Mouse (Mus musculus) MEL (cell line): ENCODE data around the gene 4930404H24Rik. TPM values are rescaled to one million over a fixed set of nuclear protein-coding genes. Genes with fewer than 3 reads are reported as not detected.

Experiments
- DNase-seq: peaks from one replicate; pipeline ENCODE4 v3.0.0; 2011; ENCODE audit warnings: low read depth, low spot score
- H3K27ac ChIP-seq: 2 replicates; pipeline ENCODE4 v1.5.1; 2012; ENCODE audit warnings: low read depth, mild to moderate bottlenecking, control low read depth, low read length, moderate library complexity; ENCODE audit not compliant: control insufficient read depth
- H3K27me3 ChIP-seq, 2 experiments: fragments of 150-350 bp in 1 of 2; sonication (generic) in 1 of 2; 2 replicates each; pipeline ENCODE4 v1.6.1; 2012; ENCODE audit warnings: low read length in 2 of 2, mild to moderate bottlenecking in 2 of 2, improper control_type of control experiment in 1 of 2, moderate library complexity in 1 of 2; ENCODE audit not compliant: insufficient read depth in 2 of 2, control insufficient read depth in 1 of 2
- H3K36me3 ChIP-seq, 2 experiments: 2 replicates each; pipeline ENCODE4 v1.6.1; 2012 to 2014; ENCODE audit warnings: low read length in 2 of 2, improper control_type of control experiment in 1 of 2, inconsistent platforms in 1 of 2, mild to moderate bottlenecking in 1 of 2; ENCODE audit not compliant: insufficient read depth in 2 of 2, control insufficient read depth in 1 of 2
- H3K4me1 ChIP-seq, 2 experiments: fragments of 150-350 bp in 1 of 2; sonication (generic) in 1 of 2; 2 replicates each; pipeline ENCODE4 v1.6.1; 2012; ENCODE audit warnings: low read length in 2 of 2, improper control_type of control experiment in 1 of 2, mild to moderate bottlenecking in 1 of 2; ENCODE audit not compliant: insufficient read depth in 2 of 2, control insufficient read depth in 1 of 2
- H3K4me3 ChIP-seq, 2 experiments: fragments of 150-350 bp in 1 of 2; sonication (generic) in 1 of 2; 2 replicates each; pipeline ENCODE4 v1.5.1; 2012; ENCODE audit warnings: low read depth in 2 of 2, low read length in 2 of 2, mild to moderate bottlenecking in 2 of 2, moderate library complexity in 2 of 2, control low read depth in 1 of 2, improper control_type of control experiment in 1 of 2; ENCODE audit not compliant: control insufficient read depth in 1 of 2, insufficient read depth in 1 of 2
- H3K79me2 ChIP-seq: 2 replicates; pipeline ENCODE4 v1.6.1; 2012; ENCODE audit warnings: mild to moderate bottlenecking, low read length, moderate library complexity; ENCODE audit not compliant: control insufficient read depth, poor library complexity, insufficient read depth
- H3K9ac ChIP-seq: 2 replicates; pipeline ENCODE4 v1.6.1; 2012; ENCODE audit warnings: low read depth, mild to moderate bottlenecking, control low read depth, low read length, moderate library complexity; ENCODE audit not compliant: control insufficient read depth, poor library complexity, severe bottlenecking
- H3K9me3 ChIP-seq: fragments of 150-350 bp; sonication (generic); replicated peaks from 2 replicates; pipeline ENCODE4 v1.6.1; 2012; ENCODE audit warnings: mild to moderate bottlenecking, low read length, improper control_type of control experiment, moderate library complexity; ENCODE audit not compliant: insufficient read depth
- BHLHE40 ChIP-seq: IDR thresholded peaks from 2 replicates; pipeline ENCODE4 v1.6.1; 2012; ENCODE audit warnings: low read depth, mild to moderate bottlenecking, inconsistent platforms, low read length, improper control_type of control experiment, borderline replicate concordance
- CHD1 ChIP-seq: IDR thresholded peaks from 2 replicates; pipeline ENCODE4 v1.6.1; 2012; ENCODE audit warnings: low read depth, mild to moderate bottlenecking, inconsistent platforms, low read length, improper control_type of control experiment
- CHD2 ChIP-seq: IDR thresholded peaks from 2 replicates; pipeline ENCODE4 v1.6.1; 2011; ENCODE audit warnings: low read length, improper control_type of control experiment
- CTCF ChIP-seq, 3 experiments: IDR thresholded peaks in 2 of 3; conservative IDR thresholded peaks in 1 of 3; 2 replicates each; pipeline ENCODE4 v1.5.1; 2011 to 2012; ENCODE audit warnings: low read length in 3 of 3, low read depth in 2 of 3, mild to moderate bottlenecking in 2 of 3, improper control_type of control experiment in 1 of 3, inconsistent platforms in 1 of 3, mixed read lengths in 1 of 3, moderate library complexity in 1 of 3; ENCODE audit not compliant: control insufficient read depth in 1 of 3, insufficient read depth in 1 of 3, poor library complexity in 1 of 3, severe bottlenecking in 1 of 3
- E2F4 ChIP-seq: IDR thresholded peaks from 2 replicates; pipeline ENCODE4 v1.6.1; 2011; ENCODE audit warnings: low read depth, low read length, improper control_type of control experiment, borderline replicate concordance
- ETS1 ChIP-seq: IDR thresholded peaks from 2 replicates; pipeline ENCODE4 v1.6.1; 2012; ENCODE audit warnings: low read depth, mild to moderate bottlenecking, inconsistent platforms, low read length, improper control_type of control experiment, moderate library complexity
- HCFC1 ChIP-seq: IDR thresholded peaks from 2 replicates; pipeline ENCODE4 v1.6.1; 2012; ENCODE audit warnings: low read depth, mild to moderate bottlenecking, inconsistent platforms, low read length, improper control_type of control experiment, moderate library complexity
- JUND ChIP-seq: IDR thresholded peaks from 2 replicates; pipeline ENCODE4 v1.6.1; 2011; ENCODE audit warnings: low read depth, mild to moderate bottlenecking, improper control_type of control experiment, low read length
- KAT2A ChIP-seq: conservative IDR thresholded peaks from 2 replicates; pipeline ENCODE4 v1.6.1; 2012; ENCODE audit warnings: low read depth, low read length, improper control_type of control experiment, inconsistent platforms
- MAX ChIP-seq: IDR thresholded peaks from 2 replicates; pipeline ENCODE4 v1.6.1; 2011; ENCODE audit warnings: low read length, improper control_type of control experiment
- MYC ChIP-seq: IDR thresholded peaks from 2 replicates; pipeline ENCODE4 v1.6.1; 2011; ENCODE audit warnings: low read depth, mild to moderate bottlenecking, low read length, improper control_type of control experiment, moderate library complexity
- RAD21 ChIP-seq: IDR thresholded peaks from 2 replicates; pipeline ENCODE4 v1.6.1; 2011; ENCODE audit warnings: mild to moderate bottlenecking, low read depth, low read length, improper control_type of control experiment
- SIN3A ChIP-seq: IDR thresholded peaks from 2 replicates; pipeline ENCODE4 v1.6.1; 2012; ENCODE audit warnings: low read length, improper control_type of control experiment, inconsistent platforms
- TAL1 ChIP-seq: IDR thresholded peaks from 2 replicates; pipeline ENCODE4 v1.6.1; 2012; ENCODE audit warnings: mild to moderate bottlenecking, inconsistent platforms, low read length, moderate library complexity, mixed read lengths
- UBTF ChIP-seq: IDR thresholded peaks from 2 replicates; pipeline ENCODE4 v1.6.1; 2012; ENCODE audit warnings: low read depth, mild to moderate bottlenecking, inconsistent platforms, low read length, improper control_type of control experiment, moderate library complexity, borderline replicate concordance; ENCODE audit not compliant: insufficient read depth
- USF2 ChIP-seq, 2 experiments: IDR thresholded peaks; 2 replicates each; pipeline ENCODE4 v1.6.1; 2011 to 2012; ENCODE audit warnings: improper control_type of control experiment in 2 of 2, low read length in 2 of 2, borderline replicate concordance in 1 of 2, inconsistent platforms in 1 of 2, low read depth in 1 of 2, mild to moderate bottlenecking in 1 of 2; ENCODE audit not compliant: insufficient read depth in 1 of 2
- ZC3H11A ChIP-seq: IDR thresholded peaks from 2 replicates; pipeline ENCODE4 v1.6.1; 2012; ENCODE audit warnings: low read depth, mild to moderate bottlenecking, inconsistent platforms, low read length, improper control_type of control experiment
- ZMIZ1 ChIP-seq: IDR thresholded peaks from 2 replicates; pipeline ENCODE4 v1.6.1; 2012; ENCODE audit warnings: low read depth, mild to moderate bottlenecking, inconsistent platforms, low read length, improper control_type of control experiment, moderate library complexity
- polyA plus RNA-seq, 2 experiments: library from polyadenylated mRNA; stranded (reverse) in 1 of 2; unstranded in 1 of 2; fragments of >175 nt in 1 of 2; fragments of >200 nt in 1 of 2; gene quantifications; 2 replicates each; pipeline versions ENCODE4 v1.2.1 to v1.2.4; 2012; ENCODE audit warnings: low replicate concordance in 2 of 2, low read depth in 1 of 2; ENCODE audit not compliant: insufficient read length in 2 of 2, insufficient read depth in 1 of 2, missing spikeins in 1 of 2
- total RNA-seq: library from RNA; depleted of rRNA; stranded (reverse); fragments of 300-350 nt; gene quantifications from 2 replicates; pipeline ENCODE4 v1.2.3, GENCODE M21; 2012

Gene 4930404H24Rik
- total and polyA plus RNA-seq, 3 experiments: 0.24 TPM; not detected in 2

DNA sequence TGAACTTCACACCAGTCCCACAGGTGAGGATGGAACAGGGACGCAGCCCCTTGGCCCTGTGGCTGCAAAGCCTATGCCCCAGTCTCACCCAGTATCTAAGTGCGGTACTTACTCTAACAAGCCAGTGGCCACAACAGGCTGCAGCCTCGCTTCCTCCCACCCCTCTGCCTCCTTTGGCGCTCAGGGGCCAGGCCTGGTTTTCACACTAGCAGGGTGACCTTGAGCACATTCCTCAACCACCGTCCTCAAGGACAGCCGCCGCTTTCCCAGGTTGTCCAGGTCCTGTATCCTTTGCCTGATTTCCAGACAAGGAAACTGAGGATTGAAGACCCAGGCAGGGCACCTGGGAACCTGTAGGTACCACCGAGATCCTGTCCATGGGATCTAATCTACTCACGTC lies 30.6 kb downstream of the 4930404H24Rik start:
- H3K9me3 ChIP-seq: no peaks in the 10 kb centered on the region
- DNase-seq: no peak
- peaks cover 2% of the 10 kb centered on the region for H3K79me2 ChIP-seq
- no peak for TF ChIP-seq USF2 (IDR thresholded peaks at IDR 0.05; ENCODE audit: borderline replicate concordance in 1 of 2, insufficient read depth in 1 of 2, low read depth in 1 of 2, low read length in 2 of 2)
- TF ChIP-seq E2F4: no peak
- TF ChIP-seq MYC: no peak
- no peak for TF ChIP-seq ETS1
- TF ChIP-seq ZC3H11A: no peak
- no peak for TF ChIP-seq CTCF (IDR thresholded peaks at IDR 0.05 in 2 of 3, conservative IDR thresholded peaks at IDR 0.05 in 1 of 3; ENCODE audit: control insufficient read depth in 1 of 3, insufficient read depth in 1 of 3, low read depth in 2 of 3, low read length in 3 of 3, poor library complexity in 1 of 3, severe bottlenecking in 1 of 3)
- no peak for TF ChIP-seq KAT2A
- no peak for TF ChIP-seq RAD21
- TF ChIP-seq MAX: no peak
- no peak for TF ChIP-seq CHD2
- TF ChIP-seq HCFC1: no peak
- no peak for TF ChIP-seq JUND
- TF ChIP-seq UBTF: no peak
- TF ChIP-seq CHD1: no peak
- TF ChIP-seq BHLHE40: no peak
- H3K4me3 ChIP-seq: no peak overlapping the region
- H3K36me3 ChIP-seq: peaks cover 0 to 35% of the 10 kb centered on the region in 2 experiments; a peak in 2 of 4 replicates
- H3K27ac ChIP-seq: no peak overlapping the region
- H3K9ac ChIP-seq: no peak overlapping the region
- peaks cover 20 to 42% of the 10 kb centered on the region in 2 experiments for H3K4me1 ChIP-seq
- no peaks in the 10 kb centered on the region for H3K27me3 ChIP-seq

DNA sequence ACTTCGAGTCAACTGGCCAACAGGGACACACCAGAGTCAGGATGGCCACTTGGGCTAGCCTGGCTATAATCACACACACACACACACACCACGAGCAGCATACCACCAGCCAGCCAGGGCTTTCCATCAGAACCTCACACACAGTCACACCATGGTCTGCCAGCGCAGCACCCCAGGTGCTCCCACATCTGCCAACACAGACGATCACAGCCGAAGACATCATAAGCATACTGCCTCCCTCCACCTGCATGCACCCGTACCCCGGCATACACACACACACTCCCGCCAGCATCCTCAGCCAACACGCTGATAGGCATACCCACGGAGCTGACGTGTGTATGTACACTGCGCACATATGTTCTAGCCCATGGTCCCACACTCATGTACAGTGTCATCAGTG lies 31.1 kb downstream of the 4930404H24Rik start:
- Histone ChIP-seq H3K27ac (no peak overlapping the region), H3K9me3 (no peaks in the 10 kb centered on the region), H3K4me3 (no peak overlapping the region), H3K9ac (no peak overlapping the region), H3K36me3 (peaks cover 0 to 35% of the 10 kb centered on the region in 2 experiments; a peak in 2 of 4 replicates), H3K79me2 (peaks cover 7% of the 10 kb centered on the region), H3K4me1 (peaks cover 20 to 42% of the 10 kb centered on the region in 2 experiments), H3K27me3 (no peaks in the 10 kb centered on the region)
- TF ChIP-seq ETS1: no peak
- no peak for TF ChIP-seq SIN3A
- TF ChIP-seq TAL1: no peak
- no peak for TF ChIP-seq USF2 (IDR thresholded peaks at IDR 0.05; ENCODE audit: borderline replicate concordance in 1 of 2, insufficient read depth in 1 of 2, low read depth in 1 of 2, low read length in 2 of 2)
- TF ChIP-seq ZMIZ1: no peak
- no peak for TF ChIP-seq MYC
- DNase-seq: no peak
